Mouse (Mus musculus): ENCODE results near the gene Gm20388. TPM values are rescaled to one million over a fixed set of nuclear protein-coding genes. Genes with fewer than 3 reads are reported as not detected.
A peak's percentile ranks its signal among the peaks of the same experiment; 100 is the strongest.

Gm20388 gene
- polyA plus RNA-seq, 1 experiment from 2014 or later, result not detected

- ATAC-seq (ENCODE audit: insufficient number of reproducible peaks, insufficient read depth, low FRiP score, low TSS enrichment), result no peak
Measured at GRCm38 (mm10) chr8:122264243-122264642, 2353.6 kb downstream of the Gm20388 start.

DNA sequence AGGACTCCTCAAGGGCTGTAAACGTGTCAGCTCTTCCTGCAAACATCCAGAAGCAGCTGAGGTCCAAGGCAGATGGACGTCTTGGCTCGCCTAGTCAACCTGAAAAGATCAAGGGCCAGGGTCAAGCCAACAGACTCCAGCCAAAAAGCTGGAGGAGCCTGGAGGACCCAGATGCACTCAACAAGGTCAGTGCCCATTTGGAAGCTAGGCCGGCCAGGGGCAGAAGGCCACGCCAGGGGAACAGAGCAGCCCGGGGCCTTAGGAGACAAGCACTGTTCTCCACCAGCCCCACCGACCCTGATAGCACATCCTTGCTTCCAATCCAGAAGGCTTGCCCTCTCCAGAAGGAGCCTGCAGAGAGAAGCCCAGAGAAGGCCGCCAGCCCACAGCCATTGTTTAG lies 2354.9 kb downstream of the Gm20388 start:
- no peaks in the 10 kb centered on the region for H3K36me3 ChIP-seq
- WGBS, result 81% methylated on average over 8 of the region's 8 CpGs
- H3K4me2 ChIP-seq (replicated peaks), result no peak overlapping the region
- H3K4me3 ChIP-seq, result no peak overlapping the region
- ATAC-seq (ENCODE audit: insufficient number of reproducible peaks, insufficient read depth, low FRiP score, low TSS enrichment), result no peak
- H3K9ac ChIP-seq, result no peak overlapping the region
- H3K27ac ChIP-seq, result no peak overlapping the region
- H3K4me1 ChIP-seq, result peaks cover 4% of the 10 kb centered on the region
- peaks cover 29% of the 10 kb centered on the region for H3K27me3 ChIP-seq
- no peaks in the 10 kb centered on the region for H3K9me3 ChIP-seq

More at GRCm38 (mm10) chr8:122264243-122264642, 2353.6 kb downstream of the Gm20388 start:
- H3K9me3 ChIP-seq, result no peaks in the 10 kb centered on the region
- H3K4me3 ChIP-seq, result no peak overlapping the region
- 39% methylated on average over 9 of the region's 9 CpGs for whole genome bisulfite sequencing
- no peak overlapping the region for H3K4me2 ChIP-seq (replicated peaks)
- no peaks in the 10 kb centered on the region for H3K36me3 ChIP-seq
- peaks cover 19% of the 10 kb centered on the region for H3K27me3 ChIP-seq
- peaks cover 4% of the 10 kb centered on the region for H3K4me1 ChIP-seq
- H3K27ac ChIP-seq, result no peak overlapping the region
- H3K9ac ChIP-seq, result no peak overlapping the region

- 47% methylated on average over 13 of the region's 13 CpGs for WGBS
- no peak for ATAC-seq (ENCODE audit: insufficient number of reproducible peaks, insufficient read depth, low FRiP score, low TSS enrichment)
- H3K36me3 ChIP-seq, result no peaks in the 10 kb centered on the region
- no peaks in the 10 kb centered on the region for H3K9me3 ChIP-seq
- no peak overlapping the region for H3K9ac ChIP-seq
- H3K4me1 ChIP-seq, result peaks cover 4% of the 10 kb centered on the region
- H3K27ac ChIP-seq, result no peak overlapping the region
- peaks cover 38% of the 10 kb centered on the region for H3K27me3 ChIP-seq
- no peak overlapping the region for H3K4me2 ChIP-seq (replicated peaks)
- H3K4me3 ChIP-seq, result no peak overlapping the region
Measured at GRCm38 (mm10) chr8:122266867-122267266, 2356.2 kb downstream of the Gm20388 start.

GRCm38 (mm10) chr8:122268861-122269260 lies 2358.2 kb downstream of the Gm20388 start:
- peak overlapping the region; percentile 39 for H3K4me3 ChIP-seq
- H3K9me3 ChIP-seq, result no peaks in the 10 kb centered on the region
- H3K27me3 ChIP-seq, result peaks cover 35% of the 10 kb centered on the region
- 57% methylated on average over 24 of the region's 24 CpGs for WGBS
- peaks cover 11% of the 10 kb centered on the region for H3K4me1 ChIP-seq
- H3K27ac ChIP-seq, result no peak overlapping the region
- H3K36me3 ChIP-seq, result no peaks in the 10 kb centered on the region
- H3K9ac ChIP-seq, result peak overlapping the region; percentile 43; the same call in 1 of the 2 replicates
- no peak for ATAC-seq (ENCODE audit: insufficient number of reproducible peaks, insufficient read depth, low FRiP score, low TSS enrichment)
- H3K4me2 ChIP-seq (replicated peaks), result peak overlapping the region; percentile 70

DNA sequence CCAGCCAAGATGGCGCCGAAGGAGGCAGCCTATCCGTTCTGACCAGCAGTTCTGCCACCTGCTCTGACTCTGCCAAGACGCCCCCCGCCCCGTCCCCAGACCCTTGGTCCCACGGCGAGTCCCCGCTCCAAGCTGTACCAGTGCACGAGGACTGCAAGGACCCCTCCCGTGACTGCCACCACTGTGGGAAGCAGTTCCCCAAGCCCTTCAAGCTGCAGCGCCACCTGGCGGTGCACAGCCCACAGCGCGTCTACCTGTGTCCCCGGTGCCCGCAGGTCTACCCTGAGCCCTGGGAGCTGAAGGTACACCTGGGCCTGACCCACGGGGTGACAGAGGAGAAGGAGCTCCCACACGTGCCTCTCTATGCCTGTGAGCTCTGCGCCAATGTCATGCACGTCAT lies 2358.8 kb downstream of the Gm20388 start:
- ATAC-seq (ENCODE audit: insufficient number of reproducible peaks, insufficient read depth, low FRiP score, low TSS enrichment), result 0 out of 2 replicates have a peak, but pooled peaks have one; percentile 35
- Histone ChIP-seq H3K36me3 (no peaks in the 10 kb centered on the region), H3K4me3 (peak overlapping the region; percentile 39), H3K4me2 (replicated peaks) (peak overlapping the region; percentile 70), H3K9ac (peak overlapping the region; percentile 43; the same call in 1 of the 2 replicates), H3K4me1 (peaks cover 16% of the 10 kb centered on the region), H3K27ac (no peak overlapping the region), H3K27me3 (peaks cover 35% of the 10 kb centered on the region), H3K9me3 (no peaks in the 10 kb centered on the region)
- WGBS, result 4% methylated on average over 21 of the region's 21 CpGs

- Histone ChIP-seq H3K9me3 (no peaks in the 10 kb centered on the region), H3K4me3 (no peak overlapping the region), H3K4me2 (replicated peaks) (no peak overlapping the region), H3K36me3 (no peaks in the 10 kb centered on the region), H3K4me1 (peaks cover 16% of the 10 kb centered on the region), H3K27me3 (peaks cover 35% of the 10 kb centered on the region), H3K9ac (no peak overlapping the region), H3K27ac (no peak overlapping the region)
- no peak for ATAC-seq (ENCODE audit: insufficient number of reproducible peaks, insufficient read depth, low FRiP score, low TSS enrichment)
- WGBS, result 69% methylated on average over 7 of the region's 7 CpGs
Measured at GRCm38 (mm10) chr8:122270555-122270954, 2359.9 kb downstream of the Gm20388 start.

DNA sequence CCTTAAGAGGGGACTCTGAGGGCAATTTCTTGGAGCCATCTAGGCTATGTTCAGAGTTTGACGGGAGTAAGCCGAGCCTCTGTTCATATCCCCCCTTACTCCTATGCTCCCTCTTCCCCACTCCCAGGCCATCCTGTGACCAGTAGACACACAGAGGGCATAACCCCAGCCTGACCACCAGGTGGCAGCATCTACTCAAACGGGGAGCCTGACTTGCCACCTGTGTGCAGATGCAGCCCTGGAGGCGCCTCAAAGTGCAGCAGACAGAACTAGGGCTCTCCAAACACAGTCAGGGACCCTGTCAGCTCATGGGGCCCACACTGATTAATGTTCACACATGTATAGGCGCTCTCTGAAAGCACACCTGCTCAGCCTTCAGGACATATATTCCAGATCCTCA lies 2362.5 kb downstream of the Gm20388 start:
- Histone ChIP-seq H3K27me3 (peaks cover 23% of the 10 kb centered on the region), H3K4me1 (peaks cover 20% of the 10 kb centered on the region), H3K27ac (no peak overlapping the region), H3K9me3 (no peaks in the 10 kb centered on the region), H3K9ac (no peak overlapping the region), H3K4me2 (replicated peaks) (no peak overlapping the region), H3K36me3 (no peaks in the 10 kb centered on the region), H3K4me3 (no peak overlapping the region)
- peak; percentile 52; the same call in 1 of the 2 replicates for ATAC-seq (ENCODE audit: insufficient number of reproducible peaks, insufficient read depth, low FRiP score, low TSS enrichment)
- WGBS, result 10% methylated on average over 5 of the region's 5 CpGs

GRCm38 (mm10) chr8:122273826-122274225 lies 2363.2 kb downstream of the Gm20388 start:
- 0 out of 2 replicates have a peak, but pooled peaks have one; percentile 8 for ATAC-seq (ENCODE audit: insufficient number of reproducible peaks, insufficient read depth, low FRiP score, low TSS enrichment)
- no peak overlapping the region for H3K4me3 ChIP-seq
- no peaks in the 10 kb centered on the region for H3K36me3 ChIP-seq
- H3K4me1 ChIP-seq, result peaks cover 19% of the 10 kb centered on the region
- no peaks in the 10 kb centered on the region for H3K9me3 ChIP-seq
- no peak overlapping the region for H3K9ac ChIP-seq
- no peak overlapping the region for H3K27ac ChIP-seq
- H3K27me3 ChIP-seq, result peaks cover 22% of the 10 kb centered on the region
- no peak overlapping the region for H3K4me2 ChIP-seq (replicated peaks)
- 36% methylated on average over 7 of the region's 7 CpGs for WGBS

- WGBS, result 73% methylated on average over 11 of the region's 11 CpGs
- H3K4me3 ChIP-seq, result no peak overlapping the region
- H3K27ac ChIP-seq, result no peak overlapping the region
- no peak for ATAC-seq (ENCODE audit: insufficient number of reproducible peaks, insufficient read depth, low FRiP score, low TSS enrichment)
- H3K9me3 ChIP-seq, result no peaks in the 10 kb centered on the region
- no peak overlapping the region for H3K4me2 ChIP-seq (replicated peaks)
- peaks cover 17% of the 10 kb centered on the region for H3K27me3 ChIP-seq
- H3K36me3 ChIP-seq, result no peaks in the 10 kb centered on the region
- H3K4me1 ChIP-seq, result peaks cover 16% of the 10 kb centered on the region; the same call in 1 of the 2 replicates
- H3K9ac ChIP-seq, result no peak overlapping the region
Measured at GRCm38 (mm10) chr8:122274651-122275391, 2364.2 kb downstream of the Gm20388 start.

DNA sequence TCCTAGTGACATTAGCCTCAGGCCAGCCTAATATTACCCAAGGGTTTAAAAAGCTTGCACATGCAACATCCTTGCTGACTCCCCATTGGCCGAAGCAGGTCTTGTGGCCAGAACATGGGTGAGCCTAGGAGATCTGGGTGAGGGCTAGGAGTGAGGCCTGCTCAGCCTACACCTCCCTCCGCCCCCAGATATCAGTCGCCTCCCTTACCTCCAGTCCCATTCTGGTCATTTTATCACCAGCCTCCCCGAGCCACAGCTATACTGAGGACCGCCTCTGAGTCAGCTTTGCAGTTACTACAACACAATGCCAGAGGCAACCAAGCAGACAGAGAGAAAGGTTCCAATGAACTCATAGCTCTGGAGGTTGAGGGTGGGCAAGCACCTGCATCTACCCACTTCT lies 2365.7 kb downstream of the Gm20388 start:
- WGBS, result 92% methylated on average over 5 of the region's 5 CpGs
- H3K27me3 ChIP-seq, result 0 out of 2 replicates have a peak, but pooled peaks cover 3% of the 10 kb centered on the region
- peaks cover 28% of the 10 kb centered on the region for H3K4me1 ChIP-seq

DNA sequence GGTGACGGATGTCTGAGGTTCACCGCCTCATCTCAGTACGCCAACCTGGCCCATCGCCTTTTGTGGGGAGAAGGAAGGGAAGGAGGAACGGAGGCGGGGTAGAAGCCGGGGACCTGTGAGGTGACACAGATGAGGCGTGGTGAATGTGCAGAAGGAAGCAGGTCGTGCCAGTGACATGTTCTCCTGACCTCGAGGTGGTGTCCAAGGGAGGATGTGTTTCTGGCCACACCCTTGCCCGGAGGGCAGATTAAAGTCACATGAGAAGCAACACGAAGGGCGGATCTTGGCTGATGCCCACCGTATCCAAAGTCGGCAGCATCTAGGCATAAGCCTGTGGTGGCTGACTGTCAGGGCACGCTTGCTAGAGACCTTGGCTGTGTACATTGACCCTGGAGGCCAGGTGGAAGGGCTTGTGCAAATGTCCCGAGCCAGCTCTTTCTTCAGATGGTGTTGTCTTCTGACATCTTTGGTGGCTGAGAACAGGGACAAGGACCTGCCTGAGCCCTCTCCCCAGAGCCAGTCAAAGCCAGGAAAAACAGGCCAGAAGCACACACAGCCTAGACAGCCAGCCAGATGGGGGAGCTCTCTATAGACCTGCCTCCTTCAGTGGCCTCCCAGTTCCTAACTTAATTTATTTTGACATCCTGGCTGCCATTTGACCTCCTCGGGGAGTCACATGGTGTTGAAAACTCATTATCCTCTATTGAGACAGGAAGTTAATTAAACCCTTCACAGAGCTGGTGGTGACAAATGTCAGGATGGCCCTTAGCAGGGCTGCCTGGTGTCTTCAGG lies 2366.8 kb downstream of the Gm20388 start:
- Histone ChIP-seq H3K9me3 (no peaks in the 10 kb centered on the region), H3K9ac (no peak overlapping the region), H3K27me3 (peaks cover under 1% of the 10 kb centered on the region; the same call in 1 of the 2 replicates), H3K4me3 (no peak overlapping the region), H3K4me2 (replicated peaks) (no peak overlapping the region), H3K27ac (no peak overlapping the region), H3K36me3 (no peaks in the 10 kb centered on the region), H3K4me1 (peaks cover 29% of the 10 kb centered on the region)
- ATAC-seq (ENCODE audit: insufficient number of reproducible peaks, insufficient read depth, low FRiP score, low TSS enrichment), result no peak
- WGBS, result 74% methylated on average over 18 of the region's 18 CpGs

More for the DNA sequence above, 2365.7 kb downstream of the Gm20388 start:
- no peak overlapping the region for H3K27ac ChIP-seq
- no peak for ATAC-seq (ENCODE audit: insufficient number of reproducible peaks, insufficient read depth, low FRiP score, low TSS enrichment)
- H3K9me3 ChIP-seq, result no peaks in the 10 kb centered on the region
- no peaks in the 10 kb centered on the region for H3K36me3 ChIP-seq
- H3K9ac ChIP-seq, result no peak overlapping the region
- no peak overlapping the region for H3K4me2 ChIP-seq (replicated peaks)
- H3K4me3 ChIP-seq, result no peak overlapping the region
